Mouse (Mus musculus) brain, embryonic 18.5 days (tissue): ENCODE results near the gene Psen1.

Experiments
- DNase-seq: peaks from one replicate; pipeline ENCODE4 v3.0.0-alpha.2; 2012; ENCODE audit warnings: low read depth, low spot score

Psen1 gene

DNA sequence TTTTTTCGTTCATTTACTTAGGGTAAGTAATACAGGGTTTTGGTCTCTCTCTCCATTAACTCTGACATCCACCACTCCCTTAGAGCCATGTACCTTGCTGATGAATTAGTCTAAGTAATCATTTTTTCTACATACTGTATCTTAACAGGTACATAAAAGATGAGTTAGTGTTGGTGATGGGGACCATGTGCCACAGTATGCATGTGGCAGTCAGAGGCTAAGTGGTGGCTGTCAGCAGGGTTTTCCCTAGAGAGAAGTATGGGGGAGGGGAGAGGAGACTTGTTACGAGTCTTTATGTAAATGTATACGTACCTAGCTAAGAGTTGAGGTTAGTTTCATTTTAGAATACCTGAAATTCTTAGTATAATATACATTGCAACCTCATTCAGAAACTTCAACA is 35.1 kb downstream of the Psen1 start:
- DNase-seq, result no peak

DNA sequence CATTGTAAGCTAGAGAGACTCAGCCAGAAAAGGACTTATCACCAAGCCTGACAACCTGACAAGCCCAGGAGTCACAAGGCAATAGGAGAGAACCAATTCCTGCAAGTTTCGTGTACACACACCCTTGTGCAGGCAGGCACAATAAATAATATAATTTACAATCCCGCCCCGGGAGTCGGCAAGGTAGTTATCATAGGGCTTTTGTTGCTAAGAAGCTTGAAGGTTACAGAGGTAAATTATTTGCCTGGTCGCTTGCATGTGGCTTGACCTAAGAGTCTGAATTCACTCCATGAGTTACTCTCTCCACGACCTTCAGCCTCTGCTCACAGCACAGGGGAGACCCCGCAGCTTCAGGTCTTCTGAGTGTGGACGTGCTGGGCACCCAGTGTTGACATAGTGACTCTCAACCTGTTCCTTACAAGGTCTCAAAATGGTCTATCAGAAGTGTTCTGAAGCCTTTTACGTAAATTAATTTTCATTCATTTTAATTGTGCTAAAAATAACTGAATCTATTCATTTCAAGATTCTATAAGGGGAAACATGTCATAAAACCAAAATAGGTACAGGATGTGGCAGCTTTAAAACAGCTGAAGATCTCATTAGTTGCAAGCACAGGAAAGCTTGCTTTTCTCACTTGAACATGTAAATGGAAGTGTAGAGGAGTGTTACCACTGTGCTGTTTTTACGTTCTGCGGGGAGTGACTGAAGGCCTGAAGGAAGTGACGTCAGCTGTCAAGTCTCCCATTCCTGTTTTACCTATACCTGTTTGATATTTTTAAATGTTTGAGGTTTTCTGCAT is 38.8 kb downstream of the Psen1 start:
- no peak for DNase-seq

DNA sequence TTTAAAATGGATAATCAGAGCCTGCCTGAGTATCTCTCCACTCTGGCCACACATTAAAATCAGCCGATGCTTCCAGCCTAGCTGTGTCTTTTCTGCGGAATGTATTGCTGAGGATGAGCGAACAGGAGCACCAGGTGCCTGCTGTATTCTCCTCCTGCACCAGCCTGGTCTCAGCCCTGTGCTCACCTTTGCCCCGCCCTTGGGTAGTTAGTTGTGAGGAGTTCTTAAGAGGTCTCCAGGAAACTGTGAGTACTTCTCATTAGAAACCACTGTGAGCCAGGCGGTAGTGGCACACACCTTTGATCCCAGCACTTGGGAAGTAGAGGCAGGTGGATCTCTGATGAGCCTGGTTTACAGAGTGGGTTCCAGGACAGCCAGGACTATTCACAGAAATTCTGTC is 44.3 kb downstream of the Psen1 start:
- no peak for DNase-seq

DNA sequence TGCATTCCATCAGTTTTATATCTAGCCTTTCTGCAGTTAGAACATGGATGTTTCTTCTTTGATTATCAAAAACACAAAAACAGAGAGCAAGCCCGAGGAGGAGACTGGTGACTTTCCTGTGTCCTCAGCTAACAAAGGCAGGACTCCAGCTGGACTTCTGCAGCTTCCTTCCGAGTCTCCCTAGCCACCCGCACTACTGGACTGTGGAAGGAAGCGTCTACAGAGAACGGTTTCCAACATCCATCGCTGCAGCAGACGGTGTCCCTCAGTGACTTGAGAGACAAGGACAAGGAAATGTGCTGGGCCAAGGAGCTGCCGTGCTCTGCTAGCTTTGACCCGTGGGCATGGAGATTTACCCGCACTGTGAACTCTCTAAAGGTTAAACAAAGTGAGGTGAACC is 46.1 kb downstream of the Psen1 start:
- no peak for DNase-seq

DNA sequence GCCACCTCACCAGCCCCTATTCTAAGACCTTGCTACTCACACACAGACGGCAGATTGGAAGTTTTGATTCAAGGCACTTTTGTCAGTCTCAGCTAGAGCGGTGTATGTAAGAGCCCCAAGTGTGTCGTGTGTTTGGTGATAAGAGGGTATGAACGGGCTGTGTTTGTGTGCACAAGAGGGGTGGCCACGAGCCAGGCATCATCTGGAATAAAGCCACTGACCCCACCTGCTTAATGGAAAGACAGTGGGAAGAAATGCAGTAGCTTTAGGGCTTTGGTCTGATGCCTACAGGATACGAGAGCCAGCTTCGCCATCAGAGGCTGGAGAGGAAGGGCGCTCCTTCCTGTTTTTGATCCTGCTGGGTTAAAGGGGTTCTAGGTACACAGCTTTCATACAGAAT is 48.3 kb downstream of the Psen1 start:
- DNase-seq, result no peak

DNA sequence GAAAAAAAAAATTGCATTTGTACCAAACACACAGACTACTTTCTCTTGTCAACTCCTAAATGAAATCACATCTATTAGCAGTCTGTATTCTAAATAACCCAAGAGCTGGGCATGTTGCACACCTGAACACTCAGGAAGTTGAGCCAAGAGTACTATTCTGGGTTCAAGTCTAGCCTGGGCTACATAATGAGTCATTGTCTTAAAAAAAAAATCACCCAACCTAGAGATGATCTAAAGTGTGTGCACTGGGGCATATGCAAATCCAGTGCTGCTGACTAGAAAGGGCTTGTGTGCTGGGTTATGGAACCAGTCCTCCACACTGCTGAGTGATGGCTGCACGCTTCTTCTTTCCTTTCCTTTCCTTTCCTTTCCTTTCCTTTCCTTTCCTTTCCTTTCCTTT is 50.7 kb downstream of the Psen1 start:
- no peak for DNase-seq

DNA sequence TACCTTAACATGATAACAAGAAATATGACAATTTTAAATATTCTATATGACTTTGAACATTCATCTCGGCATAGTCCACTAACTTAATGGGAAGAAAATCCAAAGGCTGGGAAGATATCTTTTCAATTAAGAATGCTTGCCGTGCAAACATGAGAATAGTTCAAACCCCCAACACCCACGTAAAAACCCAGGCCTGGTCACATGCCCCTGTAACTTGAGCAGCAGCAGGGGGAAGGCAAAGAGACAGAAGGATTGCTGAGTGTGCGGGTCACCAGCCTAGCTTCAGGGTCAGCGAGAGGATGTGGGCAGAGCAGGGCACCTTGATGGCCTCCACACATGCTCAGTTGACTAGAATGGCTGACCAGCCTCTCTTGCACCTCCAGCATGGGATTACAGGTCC is 53.8 kb downstream of the Psen1 start:
- DNase-seq, result no peak

DNA sequence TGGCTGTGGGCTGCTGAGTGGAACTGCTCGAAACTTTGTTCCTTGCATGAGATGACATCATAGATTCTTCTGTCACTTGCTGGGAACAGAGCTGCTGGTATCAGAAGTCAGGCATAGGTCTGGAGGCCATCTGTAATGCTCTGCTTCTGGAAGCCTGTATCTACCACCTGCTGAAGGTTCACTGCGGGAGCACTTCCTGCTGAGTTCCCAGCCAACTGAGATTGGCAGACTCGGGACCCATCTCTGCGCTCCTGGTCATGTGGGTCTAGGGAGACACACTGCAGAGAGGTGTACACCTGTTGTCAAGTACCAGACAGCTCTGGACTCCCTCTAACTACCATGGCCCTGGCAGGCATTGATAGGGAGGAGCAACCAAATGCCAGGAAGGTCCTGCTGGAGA is 54.9 kb downstream of the Psen1 start:
- no peak for DNase-seq

DNA sequence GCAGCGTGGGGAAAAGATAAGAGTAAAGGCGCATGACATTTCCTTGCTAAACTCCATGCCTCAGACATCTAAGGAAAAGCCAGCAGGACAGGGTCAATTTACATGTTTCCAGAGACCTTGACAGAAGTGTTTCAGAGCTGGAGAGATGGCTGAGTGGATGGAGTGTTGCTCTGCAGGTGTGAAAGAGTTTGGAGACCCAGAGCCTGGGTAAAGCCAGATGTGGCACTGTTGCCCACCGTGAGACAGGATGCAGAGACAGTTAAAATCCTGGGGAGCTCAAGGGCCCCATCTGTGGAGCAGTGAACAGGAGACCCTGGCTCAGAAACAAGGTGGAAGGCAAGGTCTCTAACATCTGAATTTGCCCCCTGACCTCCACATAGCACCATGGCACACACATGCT is 55.8 kb downstream of the Psen1 start:
- no peak for DNase-seq

DNA sequence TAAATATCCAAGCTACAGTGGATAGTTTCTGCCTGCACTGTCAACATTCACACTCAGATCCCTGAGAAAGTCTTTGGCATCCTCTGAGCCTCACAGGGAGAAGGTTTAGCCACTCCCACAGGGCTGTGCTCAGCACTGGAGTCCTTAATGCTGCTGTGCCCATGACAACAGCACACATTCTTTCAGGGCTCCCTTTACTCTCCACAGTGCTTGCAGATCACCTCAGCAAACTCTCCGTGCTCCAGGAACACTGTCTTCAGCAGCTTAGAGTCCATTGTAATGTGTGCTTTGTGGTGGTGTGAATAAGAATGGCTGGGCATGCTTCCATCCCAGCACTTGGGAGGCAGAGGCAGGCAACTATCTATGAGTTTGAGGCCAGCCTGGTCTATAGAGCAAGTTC is 61.2 kb downstream of the Psen1 start:
- DNase-seq, result no peak

DNA sequence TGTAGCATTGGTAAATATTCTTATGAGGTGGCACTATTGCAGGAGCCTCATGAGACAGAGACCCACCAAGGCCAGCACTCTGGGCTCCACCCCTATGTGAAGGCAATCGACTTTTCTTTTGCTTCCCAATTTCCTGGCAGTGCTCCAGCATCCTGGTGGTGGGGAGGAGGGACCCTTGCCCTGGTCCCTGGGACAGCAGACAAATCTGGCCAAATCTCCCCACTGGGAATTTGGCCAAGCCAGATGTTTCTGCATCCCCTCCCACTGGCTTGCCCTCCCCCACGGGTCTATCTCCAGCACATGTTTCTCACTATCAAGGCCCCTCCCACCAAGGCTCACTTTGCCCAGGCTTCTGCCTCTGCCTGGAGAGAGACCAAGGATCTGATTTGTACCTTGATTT is 64.5 kb downstream of the Psen1 start:
- no peak for DNase-seq

DNA sequence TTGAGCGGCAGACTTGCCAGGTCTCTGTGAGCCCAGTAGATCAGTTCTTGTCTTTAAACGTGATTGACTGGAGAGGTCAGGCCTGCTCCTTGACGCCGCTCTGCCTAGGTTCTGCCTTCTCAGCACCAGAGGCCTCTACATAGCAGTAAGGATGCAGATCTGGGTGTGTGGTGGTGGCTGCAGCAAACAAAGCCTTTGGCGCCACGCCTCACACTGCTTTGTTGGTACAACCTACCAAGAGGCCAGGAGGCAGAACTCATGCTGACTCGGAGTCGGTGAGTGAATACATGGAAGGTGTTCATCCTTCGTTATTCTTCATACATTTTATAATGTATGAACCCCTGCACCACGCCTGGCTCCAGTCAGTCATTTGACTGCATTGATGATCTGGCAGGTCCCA is 70.8 kb downstream of the Psen1 start:
- DNase-seq, result no peak

DNA sequence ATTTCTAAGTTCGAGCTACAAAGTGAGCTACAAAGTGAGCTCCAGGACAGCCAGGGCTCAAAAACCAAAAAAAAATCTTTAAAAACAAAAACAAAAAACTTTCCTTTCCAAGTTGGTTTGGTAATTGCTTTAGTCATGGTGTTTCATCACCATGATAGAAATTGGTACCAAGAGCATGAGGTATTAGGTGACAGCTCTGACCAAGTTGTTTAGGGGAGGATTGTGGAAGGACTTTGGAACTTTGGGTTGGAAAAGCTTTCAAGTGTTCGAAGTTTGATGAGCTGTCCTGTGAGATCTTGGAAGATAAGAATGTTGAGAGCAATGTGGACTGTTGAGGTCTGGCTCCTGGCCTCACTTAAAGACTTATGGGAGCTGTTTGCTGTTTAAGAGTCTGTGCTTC is 72.2 kb downstream of the Psen1 start:
- DNase-seq, result no peak

DNA sequence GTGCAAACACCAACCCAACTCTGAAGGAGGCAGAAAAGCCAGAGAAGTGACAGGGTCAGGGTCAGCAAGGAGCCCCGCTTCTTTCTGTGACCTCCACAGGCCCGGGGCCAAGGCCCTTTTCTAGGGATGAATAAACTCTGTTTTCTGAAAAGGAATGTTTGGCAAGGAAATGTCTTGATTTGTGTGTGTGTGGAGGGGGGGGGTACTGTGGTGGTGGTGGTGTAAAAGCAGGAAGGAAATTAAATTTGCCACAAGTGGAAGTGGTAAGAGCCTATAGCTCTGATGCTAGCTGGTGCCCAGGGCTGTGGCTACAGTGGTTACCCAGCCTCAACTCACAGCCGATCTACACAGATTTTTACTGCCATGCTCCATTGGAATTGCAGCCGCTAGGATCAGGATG is 74.8 kb downstream of the Psen1 start:
- no peak for DNase-seq

DNA sequence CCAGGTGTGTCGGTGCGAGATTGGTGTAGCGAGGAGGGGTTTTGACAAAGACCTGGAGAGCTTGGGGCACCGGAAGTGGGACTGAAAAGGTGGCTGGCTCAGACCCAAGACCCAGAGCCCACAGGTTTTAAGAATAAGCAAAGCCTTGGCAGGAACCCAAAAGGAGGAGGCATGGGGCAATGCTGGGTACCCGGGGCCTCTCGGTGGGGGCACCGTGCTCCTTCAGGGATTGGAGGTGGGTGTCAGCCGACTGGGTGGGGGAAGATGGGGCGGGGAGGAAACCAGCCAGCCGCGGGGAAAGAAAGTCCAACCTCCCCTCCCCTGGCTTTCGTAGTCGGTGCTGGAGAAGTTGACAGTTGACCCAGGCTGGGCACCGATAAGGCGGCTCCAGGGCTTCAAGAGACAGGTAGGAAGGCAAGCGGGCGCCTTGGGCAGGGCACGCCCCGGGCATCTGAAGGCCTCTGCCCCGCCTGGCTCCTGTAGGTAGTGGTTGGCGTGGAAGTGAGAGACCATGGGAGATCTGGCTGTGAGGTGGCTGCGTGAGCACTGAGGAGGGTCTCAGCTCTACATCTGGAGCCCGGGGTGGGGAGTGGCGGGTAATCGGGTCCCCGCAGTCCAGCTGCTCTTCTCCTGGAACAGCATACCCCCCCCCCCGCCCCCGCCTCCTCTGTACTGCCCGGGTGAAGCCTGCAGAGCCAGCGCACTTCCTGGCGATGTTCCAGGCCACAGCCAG is 75.5 kb downstream of the Psen1 start, which contains the start of gene Papln:
TSS of gene Papln (plus strand) at position 324 of the 733 bp plus-strand sequence.
- no peak for DNase-seq

DNA sequence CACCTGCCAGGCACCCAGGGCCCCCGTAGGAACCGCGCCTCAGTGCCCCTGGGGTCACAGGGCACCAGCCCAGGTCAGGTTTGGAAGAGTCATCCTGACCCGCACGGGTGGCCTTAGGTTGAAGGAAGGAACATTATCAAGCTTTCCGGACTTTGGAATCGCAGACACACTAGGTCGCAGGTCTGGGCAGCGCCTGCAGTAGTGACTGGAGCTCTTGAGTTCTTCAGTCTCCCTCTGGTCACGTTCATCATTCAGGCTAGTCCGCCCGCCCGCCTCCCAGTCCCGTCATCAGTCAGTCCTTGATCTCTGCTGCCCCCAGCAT is 76.1 kb downstream of the Psen1 start:
- DNase-seq, result no peak

DNA sequence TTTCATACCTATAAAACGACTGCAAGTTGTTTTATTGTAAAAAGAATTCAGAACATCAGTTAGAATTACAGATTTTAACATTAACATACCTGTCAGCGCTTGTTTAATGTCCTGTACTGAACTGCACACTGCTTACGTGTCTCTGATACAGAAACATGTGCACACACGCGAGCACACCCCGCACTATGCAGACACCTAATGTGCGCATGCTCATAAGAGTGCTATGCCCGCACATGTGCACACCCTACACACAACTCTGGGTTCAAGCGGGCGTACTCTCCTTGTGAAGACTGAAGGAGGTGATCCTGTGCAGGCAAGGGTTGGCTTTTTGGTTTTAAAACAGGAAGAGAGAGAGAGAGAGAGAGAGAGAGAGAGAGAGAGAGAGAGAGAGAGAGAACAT is 76.6 kb downstream of the Psen1 start:
- DNase-seq, result no peak

DNA sequence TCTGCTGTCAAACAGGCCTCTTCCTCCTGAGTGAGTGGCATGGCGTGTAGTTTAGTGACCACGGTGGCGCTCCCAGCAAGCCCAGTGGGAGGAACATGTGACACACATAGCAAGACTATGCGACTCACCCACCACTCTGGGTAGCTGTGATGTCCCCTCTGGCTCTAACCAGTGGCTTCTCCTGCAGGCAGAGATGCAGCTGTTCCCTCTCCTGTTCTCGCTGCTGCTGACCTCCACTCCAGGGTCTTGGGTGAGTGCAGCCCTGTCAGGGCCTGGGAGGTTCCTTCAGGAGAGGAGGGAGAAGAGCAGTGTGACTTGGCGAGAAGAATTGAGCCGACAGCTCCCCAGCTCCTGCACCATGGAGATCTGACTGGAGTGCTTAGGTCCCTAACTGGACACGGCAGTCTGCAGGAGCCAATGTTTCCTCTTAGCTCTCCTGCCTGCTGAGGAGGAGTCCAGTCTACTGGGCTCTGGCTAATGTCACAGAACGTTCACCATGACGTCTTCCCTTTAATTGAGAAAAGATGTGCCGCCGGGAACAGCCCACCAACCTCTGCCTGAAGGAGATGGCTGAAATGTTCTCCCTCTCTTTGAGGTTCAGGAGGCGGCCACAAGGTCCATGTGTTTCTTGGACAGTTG is 78.1 kb downstream of the Psen1 start:
- DNase-seq, result no peak

DNA sequence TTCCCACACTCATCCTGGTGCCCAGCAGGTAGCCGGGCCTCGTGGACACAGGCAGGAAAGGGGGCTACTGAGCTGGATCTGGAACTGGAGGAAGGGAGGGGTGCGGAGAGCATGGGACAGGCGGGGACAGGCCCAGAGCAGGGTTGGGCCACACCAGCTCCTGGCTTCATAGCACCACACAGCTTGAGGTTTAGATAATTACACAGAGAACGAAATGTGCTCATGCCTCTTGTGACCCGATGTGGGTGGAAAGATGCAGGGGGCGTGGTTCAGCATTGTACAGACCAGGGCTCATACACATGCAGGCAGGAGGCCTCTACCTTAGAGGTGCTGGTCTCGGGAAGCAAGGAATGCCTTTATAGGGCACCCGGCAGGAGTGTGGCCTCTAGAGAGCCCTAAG is 79.9 kb downstream of the Psen1 start:
- DNase-seq, result no peak

DNA sequence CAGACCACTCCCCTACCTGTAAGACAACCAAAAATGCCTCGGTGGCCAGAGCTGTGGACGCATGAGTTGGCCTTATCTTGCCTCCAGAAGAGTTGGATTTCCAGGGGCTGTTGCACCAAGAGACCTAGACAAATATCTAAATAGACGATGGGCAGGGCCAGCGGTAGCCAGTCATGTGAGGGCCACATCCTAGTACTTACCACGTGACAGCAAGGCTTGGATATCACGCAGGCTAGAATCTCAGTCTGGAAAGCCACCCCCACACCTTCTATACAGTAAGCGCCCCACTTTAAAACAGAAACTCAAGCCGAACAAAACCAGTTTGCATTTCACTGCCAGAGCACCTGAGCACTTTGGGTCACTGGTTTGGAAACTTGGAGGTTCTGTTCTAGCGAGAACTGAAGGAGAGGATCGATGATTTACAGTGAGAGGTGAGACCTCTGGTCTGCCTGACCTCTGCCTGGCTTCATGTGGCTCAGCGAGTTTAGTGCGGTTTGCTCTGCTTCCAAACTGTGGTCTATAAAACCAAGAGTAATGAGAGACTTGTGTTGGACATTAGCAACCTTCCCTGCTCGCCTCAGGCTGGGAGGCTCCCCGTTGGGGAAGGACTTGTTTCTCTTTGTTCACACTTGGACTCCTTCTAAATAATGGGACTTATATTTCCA is 80.4 kb downstream of the Psen1 start:
- DNase-seq, result no peak

DNA sequence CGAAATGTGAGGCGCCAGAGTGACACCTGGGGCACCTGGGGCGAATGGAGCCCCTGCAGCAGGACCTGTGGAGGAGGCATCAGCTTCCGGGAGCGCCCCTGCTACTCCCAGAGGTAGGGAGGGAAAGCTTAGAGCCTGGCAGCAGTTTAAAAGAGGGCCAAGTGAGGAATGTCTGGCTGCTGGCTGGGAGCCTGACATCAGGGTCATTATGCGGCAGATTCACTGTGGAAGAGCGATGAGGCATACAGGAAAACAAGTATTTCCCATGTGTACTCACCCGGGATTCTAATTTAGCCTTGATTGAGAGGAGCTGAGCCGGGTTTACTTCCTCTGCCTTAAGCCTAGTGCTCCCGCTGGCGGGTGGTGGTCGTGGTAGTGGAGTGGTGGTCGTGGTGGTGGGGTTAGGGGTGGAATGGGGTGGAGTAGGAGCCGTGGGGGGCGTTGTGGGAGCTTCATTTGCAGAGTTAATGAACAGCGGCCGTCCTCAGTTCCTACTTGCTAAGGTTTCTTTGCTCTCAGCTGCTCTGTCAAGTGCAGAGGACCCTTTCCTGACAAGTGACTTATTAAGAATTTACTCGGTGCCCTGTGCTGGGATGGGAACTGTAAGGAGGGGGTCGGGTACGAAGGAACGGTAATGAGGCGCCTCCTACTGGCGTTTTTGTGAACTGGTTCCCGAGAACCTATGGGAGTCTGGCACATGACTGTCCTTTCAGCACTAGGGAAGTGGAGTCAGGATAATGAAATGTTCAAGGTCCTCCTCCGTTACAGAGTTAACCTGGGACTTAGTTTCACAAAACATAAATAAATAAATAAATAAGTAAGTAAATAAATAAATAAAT is 82.7 kb downstream of the Psen1 start:
- no peak for DNase-seq

DNA sequence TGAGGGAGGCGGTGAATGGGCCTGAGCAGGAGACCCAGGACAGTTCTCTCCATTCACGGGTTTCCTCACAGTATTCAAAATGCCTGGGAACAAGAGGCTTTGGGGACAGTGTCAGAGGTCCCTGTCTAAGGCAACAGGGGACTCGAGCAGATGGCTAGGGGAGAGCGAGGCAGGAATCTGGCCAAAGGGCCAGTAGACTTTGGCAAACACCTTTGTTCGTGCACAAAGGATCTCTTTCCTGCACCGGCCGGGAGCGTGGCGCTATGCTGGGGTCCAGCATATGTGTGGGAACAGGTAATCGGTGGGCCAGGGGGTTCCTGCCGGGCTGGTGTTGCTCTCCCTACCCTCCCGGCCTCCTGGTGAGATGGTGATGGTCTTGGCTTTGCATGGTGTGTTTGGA is 87.7 kb downstream of the Psen1 start:
- no peak for DNase-seq
